Mouse (Mus musculus) megakaryocyte, embryonic 14.5 days (primary cell): Measurements from ENCODE around the gene Sox5.

Experiments
- FLI1 ChIP-seq: IDR thresholded peaks from 2 replicates; pipeline ENCODE4 v1.6.1; 2012; ENCODE audit warnings: low read length, inconsistent platforms, mixed read lengths
- GATA1 ChIP-seq: IDR thresholded peaks from 3 replicates; pipeline ENCODE4 v1.6.1; 2012; ENCODE audit warnings: mixed read lengths, low read length, inconsistent platforms, borderline replicate concordance

GRCm38 (mm10) chr6:144307551-144308149, 474.1 kb downstream of the Sox5 start:
- TF ChIP-seq GATA1 (no peak), FLI1 (no peak)
